Mouse (Mus musculus): Measurements from ENCODE around the gene Myh3.

GRCm38 (mm10) chr11:67146409-67147282 is 68.5 kb downstream of the Myh3 start:
- TF ChIP-seq POLR2A (IDR thresholded peaks at IDR 0.05; ENCODE audit: borderline replicate concordance, extremely low read depth, insufficient read depth, insufficient read length, poor library complexity, severe bottlenecking) (no peak), CTCF (IDR thresholded peaks at IDR 0.05; ENCODE audit: borderline replicate concordance, extremely low read depth, insufficient read depth, insufficient read length) (no peak)
